Mouse (Mus musculus) heart, embryonic 16.5 days (tissue): ENCODE data around the gene Polr2l. TPM values are rescaled to one million over a fixed set of nuclear protein-coding genes. Genes with fewer than 3 reads are reported as not detected.
"Not testable (repeated sequence)": the region's sequence is repeated elsewhere in the genome, so short reads cannot be mapped to it uniquely, and the experiment has no call there.

Experiments
- ATAC-seq: fragments of 200-750 bp; cut with Nextera tagmentation; replicated peaks from 2 replicates; pipeline ENCODE4 v1.8.0; 2017; ENCODE audit warnings: moderate number of reproducible peaks; ENCODE audit not compliant: insufficient read depth, low FRiP score; ENCODE audit errors: extremely low read depth
- H3K27ac ChIP-seq: fragments of 300-500 bp; sonication (generic); 2 replicates; pipeline ENCODE4 v1.5.1; 2014; ENCODE audit warnings: mild to moderate bottlenecking, low read length, control low read depth, moderate library complexity
- H3K27me3 ChIP-seq: fragments of 300-500 bp; sonication (generic); 2 replicates; pipeline ENCODE4 v1.6.1; 2014; ENCODE audit warnings: low read length, mixed read lengths; ENCODE audit not compliant: control insufficient read depth, insufficient read depth
- H3K36me3 ChIP-seq: fragments of 300-500 bp; sonication (generic); 2 replicates; pipeline ENCODE4 v1.6.1; 2014; ENCODE audit not compliant: control insufficient read depth, insufficient read depth
- H3K4me1 ChIP-seq: fragments of 300-500 bp; sonication (generic); 2 replicates; pipeline ENCODE4 v1.6.1; 2014; ENCODE audit warnings: low read length, mixed read lengths; ENCODE audit not compliant: control insufficient read depth, insufficient read depth
- H3K4me2 ChIP-seq: fragments of 300-500 bp; sonication (generic); 2 replicates; pipeline ENCODE4 v1.6.1; 2014; ENCODE audit warnings: low read depth, mild to moderate bottlenecking, control low read depth, low read length
- H3K4me3 ChIP-seq: fragments of 300-500 bp; sonication (generic); 2 replicates; pipeline ENCODE4 v1.5.1; 2014; ENCODE audit warnings: mild to moderate bottlenecking, control low read depth, low read length
- H3K9ac ChIP-seq: fragments of 300-500 bp; sonication (generic); 2 replicates; pipeline ENCODE4 v1.6.1; 2014; ENCODE audit warnings: low read length, control low read depth
- H3K9me3 ChIP-seq: fragments of 300-500 bp; sonication (generic); replicated peaks from 2 replicates; pipeline ENCODE4 v1.6.1; 2016; ENCODE audit warnings: low read length; ENCODE audit not compliant: control insufficient read depth
- WGBS: fragments of 180-500 bp; shearing (Covaris S2); extraction: QIAGEN DNeasy Blood & Tissue Kit; methylation state at CpG from one replicate; pipeline ENCODE4 v1.1.7; 2014; 5-methylcytosine and 5-hydroxymethylcytosine counted together
- polyA plus RNA-seq: library from polyadenylated mRNA; unstranded; fragments of >200 nt; fragmentation: Nextera tagmentation; extraction: Ambion mirVana; gene quantifications from 2 replicates; pipeline ENCODE4 v1.2.1, GENCODE M21; 2015

Polr2l gene
- polyA plus RNA-seq, 1 experiment from 2014 or later: 56.7 TPM

DNA sequence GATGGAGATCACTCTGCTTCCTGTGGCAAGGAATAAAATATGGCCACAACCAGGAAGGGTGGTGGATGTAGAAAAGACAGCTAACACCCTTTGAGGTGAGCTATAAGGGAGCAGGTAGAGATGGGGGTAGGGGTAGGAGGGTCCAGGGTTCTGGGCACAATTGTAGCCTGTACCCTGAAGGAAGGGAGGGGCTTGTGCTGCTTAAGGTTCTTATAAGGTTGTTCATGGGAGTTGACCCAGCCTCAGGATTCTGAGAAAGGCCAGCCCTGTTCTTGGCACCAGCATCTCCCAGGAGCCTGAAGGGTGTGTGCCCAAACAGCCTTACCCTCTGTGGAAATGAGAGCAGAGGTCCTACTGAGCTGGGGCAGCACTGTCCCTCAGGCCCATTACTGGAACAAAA, 23.0 kb downstream of the Polr2l start:
- Histone ChIP-seq H3K36me3 (peaks cover 18% of the 10 kb centered on the region), H3K4me1 (peaks cover 25% of the 10 kb centered on the region), H3K4me3 (no peak overlapping the region), H3K9me3 (no peaks in the 10 kb centered on the region), H3K4me2 (no peak overlapping the region), H3K9ac (no peak overlapping the region), H3K27me3 (no peaks in the 10 kb centered on the region), H3K27ac (no peak overlapping the region)
- ATAC-seq: no peak

DNA sequence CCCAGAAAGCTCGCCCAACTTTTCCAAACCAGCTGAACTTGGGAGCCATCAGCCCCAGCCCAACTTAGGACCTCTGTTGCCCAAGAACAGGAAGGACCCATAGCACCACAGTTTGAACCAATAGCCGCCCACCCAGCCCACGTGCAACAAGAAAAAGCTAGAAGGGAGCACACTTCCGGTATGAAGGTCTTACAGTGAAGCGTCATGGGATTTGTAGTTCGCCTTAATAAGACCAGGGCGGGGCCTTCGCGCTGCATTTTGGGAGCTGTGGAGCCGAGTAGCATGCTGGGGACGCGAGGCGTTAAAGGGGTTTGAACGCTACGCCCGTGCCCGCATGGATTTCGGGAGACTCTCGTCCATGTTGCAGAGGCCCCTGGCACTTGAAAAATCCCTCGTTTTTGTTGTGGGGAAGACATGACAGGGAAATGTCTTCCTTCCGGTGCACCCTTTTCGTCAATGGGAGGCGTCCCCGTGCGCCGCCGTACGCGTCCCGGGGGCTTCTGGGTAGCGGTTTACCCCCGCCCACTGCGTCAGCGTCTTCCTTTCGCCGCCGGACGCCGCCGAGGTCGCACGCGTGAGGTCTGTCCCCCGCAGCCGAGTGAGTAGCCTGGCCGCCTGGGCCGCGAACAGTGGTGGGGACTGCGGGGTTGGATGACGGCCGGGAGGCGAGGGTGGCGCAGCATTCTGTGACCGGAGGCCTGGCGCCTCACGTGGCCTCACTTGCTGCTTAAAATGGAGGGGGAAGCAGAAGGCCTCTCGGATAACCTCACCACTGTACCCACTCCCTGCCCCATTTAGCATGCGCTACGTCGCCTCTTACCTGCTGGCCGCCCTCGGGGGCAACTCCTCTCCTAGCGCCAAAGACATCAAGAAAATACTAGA, 27.6 kb downstream of the Polr2l start, which contains the start of gene Rplp2:
Rplp2 (plus strand) TSS at position 261 of the 882 bp plus-strand sequence.
- Histone ChIP-seq H3K27ac (peak within 1 kb of the TSS; percentile 95), H3K36me3 (peaks cover 18% of the 10 kb centered on the region), H3K4me1 (peaks cover 25% of the 10 kb centered on the region), H3K4me3 (peak within 1 kb of the TSS; percentile 83), H3K9ac (peak within 1 kb of the TSS; percentile 92), H3K4me2 (peak within 1 kb of the TSS; percentile 74), H3K27me3 (no peaks in the 10 kb centered on the region), H3K9me3 (no peaks in the 10 kb centered on the region)
- WGBS: under 1% methylated on average over 63 of the region's 63 CpGs
- peak; percentile 89 for ATAC-seq

DNA sequence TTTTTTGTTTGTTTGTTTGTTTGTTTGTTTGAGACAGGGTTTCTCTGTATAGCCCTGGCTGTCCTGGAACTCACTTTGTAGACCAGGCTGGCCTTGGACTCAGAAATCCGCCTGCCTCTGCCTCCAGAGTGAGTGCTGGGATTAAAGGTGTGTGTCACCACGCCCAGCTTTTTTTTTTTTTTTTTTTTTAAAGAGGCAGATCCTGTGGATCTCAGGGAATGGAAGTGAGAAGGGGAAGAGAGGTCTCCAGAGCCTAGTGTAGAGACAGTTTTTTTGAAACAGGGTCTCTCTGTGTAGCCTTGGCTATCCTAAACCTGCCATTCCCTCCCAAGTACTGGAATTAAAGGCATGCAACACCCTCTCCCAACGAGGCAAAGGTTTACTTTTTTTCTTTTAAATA, 28.6 kb downstream of the Polr2l start:
- H3K9me3 ChIP-seq, H3K4me2 ChIP-seq, ATAC-seq, H3K9ac ChIP-seq, H3K4me3 ChIP-seq, H3K27ac ChIP-seq, H3K27me3 ChIP-seq: not testable (repeated sequence)
- H3K36me3 ChIP-seq: peaks cover 17% of the 10 kb centered on the region
- 79% methylated on average over 3 of the region's 3 CpGs for WGBS
- peaks cover 26% of the 10 kb centered on the region for H3K4me1 ChIP-seq

DNA sequence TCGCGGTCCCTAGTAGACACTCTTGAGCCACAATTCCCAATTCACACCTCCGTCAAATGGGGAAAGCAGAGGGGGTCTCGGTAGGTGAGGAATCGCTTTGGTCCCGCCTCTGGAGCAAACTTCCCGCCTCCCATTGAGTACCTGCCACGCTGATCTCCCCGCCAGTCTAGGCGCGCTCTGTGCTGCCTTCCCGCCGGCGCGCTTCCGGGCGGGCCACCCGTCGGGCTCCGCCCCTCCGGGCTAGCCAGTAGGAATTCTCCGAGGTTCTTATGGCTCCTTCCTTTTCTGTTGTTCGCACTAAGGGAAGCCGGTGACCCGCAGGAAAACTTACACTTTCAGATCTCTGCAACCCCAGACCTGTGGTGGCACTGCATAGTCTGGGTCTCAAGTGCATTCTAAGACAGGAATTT, 31.1 kb downstream of the Polr2l start, which contains the start of gene Pidd1:
Pidd1 (minus strand) TSS at position 198 of the 410 bp plus-strand sequence.
- Histone ChIP-seq H3K27ac (peak within 1 kb of the TSS; percentile 76), H3K27me3 (no peaks in the 10 kb centered on the region), H3K9me3 (no peaks in the 10 kb centered on the region), H3K4me2 (peak within 1 kb of the TSS; percentile 96), H3K4me1 (peaks cover 31% of the 10 kb centered on the region), H3K36me3 (peaks cover 10% of the 10 kb centered on the region), H3K9ac (peak within 1 kb of the TSS; percentile 76), H3K4me3 (peak within 1 kb of the TSS; percentile 66)
- peak; percentile 52 for ATAC-seq
- under 1% methylated on average over 25 of the region's 25 CpGs for WGBS

DNA sequence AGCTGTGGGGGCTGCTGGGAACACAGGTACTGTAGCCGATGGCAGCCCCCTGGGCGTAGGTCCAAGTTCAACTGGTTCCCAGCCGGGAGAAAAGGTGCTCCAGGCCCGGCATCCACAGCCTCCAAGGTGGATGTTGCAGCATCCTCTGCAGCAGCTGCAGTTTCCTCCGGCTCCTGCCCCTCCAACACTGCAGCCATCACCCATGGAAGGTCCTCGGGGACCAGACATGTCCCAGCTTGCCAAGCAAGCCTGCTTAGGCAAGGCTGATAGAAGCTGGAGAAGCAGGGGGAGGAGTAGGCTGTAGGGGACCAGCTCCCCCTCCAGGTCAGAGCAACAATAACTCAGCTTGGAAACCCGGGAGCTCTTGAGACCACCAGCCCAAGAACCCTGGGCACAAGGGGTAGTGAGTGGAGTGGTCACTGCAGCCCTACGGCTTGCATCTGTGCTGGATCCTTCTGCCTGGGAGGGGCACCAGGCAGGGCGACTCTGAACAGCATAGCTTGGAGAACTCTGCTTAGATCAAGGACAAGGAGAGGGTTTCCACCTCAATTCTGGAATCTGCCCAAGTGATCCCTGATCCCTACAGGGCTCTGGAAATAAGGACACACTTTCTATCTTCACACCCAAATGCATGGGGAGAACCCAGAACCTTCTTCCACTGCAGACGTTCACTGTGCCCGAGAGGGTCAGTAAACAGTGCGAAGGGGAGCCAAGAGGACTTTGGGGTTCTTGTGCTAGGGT, 31.7 kb downstream of the Polr2l start:
- Histone ChIP-seq H3K36me3 (peaks cover 8% of the 10 kb centered on the region), H3K4me1 (peaks cover 25% of the 10 kb centered on the region), H3K9me3 (no peaks in the 10 kb centered on the region), H3K27ac (peak overlapping the region; percentile 24; the same call in 1 of the 2 replicates), H3K4me3 (peak overlapping the region; percentile 66), H3K4me2 (peak overlapping the region; percentile 96), H3K27me3 (no peaks in the 10 kb centered on the region), H3K9ac (peak overlapping the region; percentile 76)
- ATAC-seq: no peak
- WGBS: 15% methylated on average over 12 of the region's 12 CpGs

DNA sequence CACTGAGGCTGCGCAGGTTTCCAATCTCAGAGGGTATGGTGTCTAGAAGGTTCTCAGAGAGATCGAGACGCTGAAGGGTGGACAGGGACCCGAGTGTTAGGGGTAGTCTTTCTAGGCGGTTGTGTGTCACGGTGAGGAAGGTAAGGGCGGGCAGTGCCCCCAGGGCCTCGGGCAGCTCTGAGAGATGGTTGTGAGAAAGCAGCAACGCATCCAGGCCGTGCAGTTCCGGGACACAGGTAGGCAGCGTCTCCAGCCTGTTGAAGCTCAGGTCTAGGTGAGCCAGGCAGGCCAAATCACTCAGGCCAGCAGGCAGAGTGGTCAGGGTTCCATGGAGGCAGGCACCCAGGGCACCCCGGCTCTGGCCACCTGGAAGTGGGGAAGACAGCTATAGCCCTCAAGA, 32.7 kb downstream of the Polr2l start:
- Histone ChIP-seq H3K27me3 (no peaks in the 10 kb centered on the region), H3K4me1 (peaks cover 24% of the 10 kb centered on the region), H3K9ac (peak overlapping the region; percentile 76), H3K9me3 (no peaks in the 10 kb centered on the region), H3K27ac (no peak overlapping the region), H3K4me2 (no peak overlapping the region), H3K36me3 (peaks cover 10% of the 10 kb centered on the region), H3K4me3 (no peak overlapping the region; the same call in 1 of the 2 replicates)
- ATAC-seq: no peak
- WGBS: 89% methylated on average over 13 of the region's 13 CpGs

DNA sequence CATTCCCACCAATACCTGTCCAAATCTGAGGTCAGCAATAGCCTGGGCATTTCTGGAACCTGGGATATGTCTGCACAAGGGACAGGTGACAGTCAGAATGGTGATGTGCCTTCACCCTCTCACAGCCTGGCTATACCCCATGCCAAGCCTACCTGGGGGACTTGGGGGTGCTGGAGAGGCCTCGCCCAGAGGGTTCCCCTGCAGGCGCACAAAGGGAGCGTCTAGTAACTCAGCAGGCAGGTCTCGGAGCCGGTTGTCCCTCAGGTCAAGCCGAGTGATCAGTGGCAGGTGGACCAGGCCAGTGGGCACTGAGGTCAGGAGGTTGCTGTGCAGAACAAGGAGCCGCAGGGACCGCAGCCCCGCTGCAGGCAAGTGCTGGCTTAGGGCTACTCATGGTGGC, 33.5 kb downstream of the Polr2l start:
- WGBS: 93% methylated on average over 9 of the region's 9 CpGs
- no peaks in the 10 kb centered on the region for H3K27me3 ChIP-seq
- no peak overlapping the region for H3K9ac ChIP-seq
- no peak overlapping the region for H3K4me2 ChIP-seq
- H3K4me3 ChIP-seq: no peak overlapping the region
- no peak overlapping the region for H3K27ac ChIP-seq
- H3K36me3 ChIP-seq: peaks cover 10% of the 10 kb centered on the region
- ATAC-seq: no peak
- H3K4me1 ChIP-seq: peaks cover 28% of the 10 kb centered on the region
- H3K9me3 ChIP-seq: no peaks in the 10 kb centered on the region

DNA sequence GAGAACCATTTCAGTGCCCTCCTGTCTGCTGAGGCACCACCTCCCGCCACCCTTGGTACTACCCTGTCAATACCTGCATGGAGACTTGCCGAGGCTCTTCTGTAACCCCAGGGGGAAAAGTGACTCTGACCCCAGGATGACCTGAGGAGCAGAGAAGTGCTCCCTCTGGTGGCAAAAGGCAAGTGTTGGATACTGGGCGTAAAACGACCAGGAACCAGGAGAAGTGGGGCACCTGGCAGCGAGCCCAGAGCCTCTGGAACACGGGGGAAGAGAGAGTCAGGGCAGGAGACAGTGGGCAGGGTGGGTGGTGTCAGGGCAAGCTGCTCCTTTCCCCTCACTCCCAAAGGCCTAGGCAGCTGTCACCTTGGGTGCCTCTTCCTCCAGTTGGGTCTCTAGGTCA, 34.3 kb downstream of the Polr2l start:
- peaks cover 31% of the 10 kb centered on the region for H3K4me1 ChIP-seq
- H3K27me3 ChIP-seq: no peaks in the 10 kb centered on the region
- H3K4me3 ChIP-seq: no peak overlapping the region
- H3K27ac ChIP-seq: no peak overlapping the region
- H3K4me2 ChIP-seq: no peak overlapping the region
- H3K9me3 ChIP-seq: no peaks in the 10 kb centered on the region
- peaks cover 10% of the 10 kb centered on the region for H3K36me3 ChIP-seq
- 21% methylated on average over 6 of the region's 6 CpGs for WGBS
- H3K9ac ChIP-seq: no peak overlapping the region
- ATAC-seq: no peak

DNA sequence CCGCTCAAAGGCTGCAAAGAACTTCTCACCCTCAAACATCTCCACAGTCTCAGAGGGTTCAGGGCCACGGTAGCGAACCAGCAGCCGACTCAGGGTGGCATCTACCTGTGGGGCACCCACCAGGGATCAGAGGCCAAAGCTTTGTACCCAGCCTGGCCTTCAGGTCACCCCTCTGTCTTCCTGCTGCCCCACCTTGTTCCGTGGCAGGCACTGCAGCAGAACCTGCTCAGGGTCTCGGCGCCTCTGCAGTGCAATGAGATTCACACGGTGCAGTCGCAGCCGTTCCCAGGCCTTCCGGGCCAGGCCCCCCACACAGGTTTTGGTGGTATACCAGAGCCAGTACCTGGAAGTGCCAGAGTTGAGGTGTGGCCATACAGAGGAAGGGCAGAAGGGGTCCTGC, 35.1 kb downstream of the Polr2l start:
- Histone ChIP-seq H3K27me3 (no peaks in the 10 kb centered on the region), H3K4me1 (peaks cover 35% of the 10 kb centered on the region), H3K27ac (no peak overlapping the region), H3K4me2 (no peak overlapping the region), H3K9ac (no peak overlapping the region), H3K9me3 (no peaks in the 10 kb centered on the region), H3K36me3 (peaks cover 10% of the 10 kb centered on the region), H3K4me3 (no peak overlapping the region)
- no peak for ATAC-seq
- WGBS: 93% methylated on average over 11 of the region's 11 CpGs
